Mouse (Mus musculus) liver, adult 2 months (tissue): ENCODE results near the gene 2810408A11Rik. TPM values are rescaled to one million over a fixed set of nuclear protein-coding genes. Genes with fewer than 3 reads are reported as not detected.
A peak's percentile ranks its signal among the peaks of the same experiment; 100 is the strongest.

Experiments used
- DNase-seq: peaks from one replicate; pipeline ENCODE4 v3.0.0-alpha.2; 2011; ENCODE audit warnings: low read depth, low spot score; ENCODE audit errors: extremely low read depth
- H3K27ac ChIP-seq: fragments of 200-500 bp; replicated peaks from 2 replicates; pipeline ENCODE4 v1.5.1; 2012; ENCODE audit warnings: low read depth, mild to moderate bottlenecking, control low read depth, inconsistent platforms, low read length; ENCODE audit not compliant: insufficient read depth
- H3K27me3 ChIP-seq: fragments of 200-500 bp; 2 replicates; pipeline ENCODE4 v1.6.1; 2012; ENCODE audit warnings: mild to moderate bottlenecking, moderate library complexity, low read length, inconsistent platforms; ENCODE audit not compliant: control insufficient read depth, insufficient read depth
- H3K36me3 ChIP-seq: fragments of 200-500 bp; 2 replicates; pipeline ENCODE4 v1.6.1; 2012; ENCODE audit warnings: low read length, inconsistent platforms; ENCODE audit not compliant: control insufficient read depth, insufficient read depth
- H3K4me1 ChIP-seq: fragments of 200-500 bp; 2 replicates; pipeline ENCODE4 v1.6.1; 2011; ENCODE audit warnings: low read length; ENCODE audit not compliant: control insufficient read depth, insufficient read depth
- H3K4me3 ChIP-seq: fragments of 200-500 bp; 2 replicates; pipeline ENCODE4 v1.5.1; 2011; ENCODE audit warnings: low read depth, mild to moderate bottlenecking, control low read depth, low read length, moderate library complexity; ENCODE audit not compliant: insufficient read depth
- H3K79me2 ChIP-seq: fragments of 200-500 bp; 2 replicates; pipeline ENCODE4 v1.6.1; 2012; ENCODE audit warnings: inconsistent platforms, mild to moderate bottlenecking, low read length, moderate library complexity; ENCODE audit not compliant: control insufficient read depth, insufficient read depth
- H3K9ac ChIP-seq: fragments of 200-500 bp; 2 replicates; pipeline ENCODE4 v1.6.1; 2012; ENCODE audit warnings: low read depth, mild to moderate bottlenecking, control low read depth, inconsistent platforms, low read length
- CTCF ChIP-seq: fragments of 200-500 bp; IDR thresholded peaks from 2 replicates; pipeline ENCODE4 v1.5.1; 2011; ENCODE audit warnings: low read depth, low read length, control low read depth
- POLR2A ChIP-seq: fragments of 200-500 bp; IDR thresholded peaks from 2 replicates; pipeline ENCODE4 v1.6.1; 2011; ENCODE audit warnings: low read length, control low read depth; ENCODE audit not compliant: insufficient read depth; ENCODE audit errors: extremely low read depth
- WGBS: fragments of 180-500 bp; shearing (Covaris S2); methylation state at CpG from one replicate; pipeline ENCODE4 v1.1.7; 2018; 5-methylcytosine and 5-hydroxymethylcytosine counted together
- polyA plus RNA-seq: library from polyadenylated mRNA; depleted of rRNA; stranded (reverse); fragments of >200 nt; gene quantifications from 2 replicates; pipeline ENCODE4 v1.2.3, GENCODE M21; 2012
- total RNA-seq: library from RNA; depleted of rRNA; stranded (reverse); fragments of >200 nt; gene quantifications from 2 replicates; pipeline ENCODE4 v1.2.3, GENCODE M21; 2014

The 2810408A11Rik gene
- total and polyA plus RNA-seq, 2 experiments, result 0.06 to 0.18 TPM

DNA sequence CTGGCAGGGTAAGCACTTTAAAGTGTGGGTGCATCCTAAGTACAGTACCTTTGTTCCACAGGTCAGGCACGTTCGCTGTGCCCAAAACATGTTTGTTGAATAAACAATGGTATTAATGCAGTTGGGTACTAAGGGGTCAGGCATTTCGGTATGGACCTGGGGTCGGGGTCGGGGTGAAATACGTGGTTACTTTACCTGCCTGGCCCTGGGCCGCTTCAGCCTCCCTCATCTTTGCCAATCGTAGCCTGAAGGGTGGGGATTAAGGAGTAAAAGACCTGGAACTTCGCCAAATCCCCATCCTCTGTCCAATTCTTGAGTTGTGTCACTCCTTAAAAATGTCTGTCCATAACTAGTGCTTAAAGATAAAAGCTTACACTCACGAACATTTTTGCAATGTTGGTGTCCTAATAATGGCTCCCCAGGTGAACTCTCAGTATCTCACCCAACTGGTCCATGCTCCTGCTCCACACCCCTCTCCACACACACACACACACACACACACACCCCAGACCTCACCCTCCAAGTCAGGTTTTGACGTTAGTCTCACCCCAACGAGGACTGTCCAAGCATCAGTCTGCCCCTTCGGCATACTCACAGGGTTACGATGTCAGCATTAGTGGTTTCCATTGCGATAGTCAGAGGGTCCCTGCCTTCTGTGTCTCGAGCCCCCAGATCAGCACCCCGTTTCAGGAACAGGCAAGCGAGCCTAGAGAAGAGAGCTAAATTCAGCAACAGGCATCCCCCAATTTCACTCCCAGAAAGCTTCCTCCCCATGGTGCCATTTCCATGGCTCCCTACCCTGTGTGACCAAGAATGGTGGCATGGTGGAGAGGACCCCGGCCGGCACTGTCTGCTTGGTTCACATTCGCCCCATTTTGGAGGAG is 18.8 kb downstream of the 2810408A11Rik start:
- WGBS, result 62% methylated on average over 21 of the region's 21 CpGs
- Histone ChIP-seq H3K36me3 (no peaks in the 10 kb centered on the region), H3K9ac (peak overlapping the region; percentile 28; the same call in 1 of the 2 replicates), H3K27me3 (no peaks in the 10 kb centered on the region), H3K4me3 (no peak overlapping the region), H3K4me1 (0 out of 2 replicates have a peak, but pooled peaks cover 3% of the 10 kb centered on the region), H3K79me2 (no peaks in the 10 kb centered on the region), H3K27ac (peak overlapping the region; percentile 27; the same call in 1 of the 2 replicates)
- no peak for DNase-seq
- TF ChIP-seq CTCF (no peak), POLR2A (no peak)

- no peaks in the 10 kb centered on the region for H3K36me3 ChIP-seq
- peak within 1 kb of the TSS; percentile 57 for H3K9ac ChIP-seq
- H3K4me1 ChIP-seq, result 0 out of 2 replicates have a peak, but pooled peaks cover 3% of the 10 kb centered on the region
- TF ChIP-seq POLR2A (peak; percentile 61; the same call in 1 of the 2 replicates), CTCF (peak; percentile 22; the same call in 1 of the 2 replicates)
- peak within 1 kb of the TSS; percentile 64 for H3K4me3 ChIP-seq
- H3K79me2 ChIP-seq, result no peaks in the 10 kb centered on the region
- H3K27ac ChIP-seq, result peak within 1 kb of the TSS; percentile 51
- DNase-seq, result peak; percentile 72
- no peaks in the 10 kb centered on the region for H3K27me3 ChIP-seq
- WGBS, result under 1% methylated on average over 46 of the region's 46 CpGs
Measured at GRCm38 (mm10) chr11:69880853-69881603, 19.8 kb downstream of the 2810408A11Rik start, which contains the start of gene Kctd11. Gene Kctd11, minus strand, starts transcription at chr11:69881406.

GRCm38 (mm10) chr11:69880506-69880852 is 20.3 kb downstream of the 2810408A11Rik start:
- Histone ChIP-seq H3K27me3 (no peaks in the 10 kb centered on the region), H3K27ac (peak overlapping the region; percentile 51), H3K79me2 (no peaks in the 10 kb centered on the region), H3K9ac (peak overlapping the region; percentile 57), H3K36me3 (no peaks in the 10 kb centered on the region), H3K4me3 (peak overlapping the region; percentile 64), H3K4me1 (0 out of 2 replicates have a peak, but pooled peaks cover 3% of the 10 kb centered on the region)
- TF ChIP-seq POLR2A (no peak), CTCF (peak; percentile 77)
- peak; percentile 59 for DNase-seq
- WGBS, result under 1% methylated on average over 18 of the region's 18 CpGs

DNA sequence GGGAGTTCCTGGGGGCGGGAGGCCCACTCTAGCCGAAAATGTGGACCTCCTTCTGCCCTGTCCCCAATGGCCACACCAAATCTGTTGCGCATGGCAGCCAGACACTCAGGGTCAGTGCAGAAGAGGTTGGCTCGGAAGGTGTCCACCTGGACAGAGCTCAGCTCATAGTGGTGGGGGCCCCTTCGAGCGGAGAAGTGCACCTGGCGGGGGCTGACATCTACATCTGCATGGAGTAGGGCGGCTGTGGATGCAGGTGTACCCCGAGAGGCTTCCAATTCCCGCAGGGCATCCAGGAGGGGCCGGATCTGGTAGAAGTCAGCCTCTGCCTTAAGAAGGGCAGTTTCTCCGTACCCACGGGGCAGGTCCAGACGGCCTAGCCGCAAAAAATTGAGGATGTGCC is 21.1 kb downstream of the 2810408A11Rik start:
- Histone ChIP-seq H3K4me3 (peak overlapping the region; percentile 29), H3K4me1 (0 out of 2 replicates have a peak, but pooled peaks cover 3% of the 10 kb centered on the region), H3K27me3 (no peaks in the 10 kb centered on the region), H3K79me2 (no peaks in the 10 kb centered on the region), H3K36me3 (no peaks in the 10 kb centered on the region), H3K9ac (peak overlapping the region; percentile 31), H3K27ac (no peak overlapping the region)
- no peak for DNase-seq
- WGBS, result 76% methylated on average over 15 of the region's 15 CpGs
- TF ChIP-seq POLR2A, result no peak
- TF ChIP-seq CTCF, result no peak

DNA sequence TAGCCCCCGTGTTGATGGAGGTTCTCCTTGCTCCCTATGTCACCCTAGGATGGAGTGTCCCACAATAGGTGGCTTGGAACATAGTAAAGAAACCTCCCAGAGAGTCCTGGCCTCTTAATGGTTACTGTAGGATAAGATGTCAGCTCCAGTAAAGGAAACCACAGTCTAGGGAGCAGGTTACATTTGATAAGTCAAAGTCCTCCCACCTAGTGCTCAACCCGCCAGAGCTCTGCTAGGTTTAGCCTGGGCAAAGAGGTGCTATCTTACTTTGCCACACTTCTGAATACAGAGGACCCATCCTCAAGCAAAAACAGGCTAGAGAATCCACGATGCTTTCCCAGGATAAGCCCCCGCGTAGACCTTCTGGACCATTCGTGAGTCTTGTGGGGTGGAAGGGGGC is 21.8 kb downstream of the 2810408A11Rik start:
- Histone ChIP-seq H3K4me3 (no peak overlapping the region), H3K4me1 (0 out of 2 replicates have a peak, but pooled peaks cover 3% of the 10 kb centered on the region), H3K27ac (no peak overlapping the region), H3K9ac (no peak overlapping the region), H3K36me3 (no peaks in the 10 kb centered on the region), H3K79me2 (no peaks in the 10 kb centered on the region), H3K27me3 (no peaks in the 10 kb centered on the region)
- TF ChIP-seq CTCF (no peak), POLR2A (no peak)
- 88% methylated on average over 6 of the region's 6 CpGs for WGBS
- no peak for DNase-seq
